Mouse (Mus musculus): ENCODE data around the gene Thoc2. TPM values are rescaled to one million over a fixed set of nuclear protein-coding genes. Genes with fewer than 3 reads are reported as not detected.

Gene Thoc2
- total and polyA plus RNA-seq, 3 experiments: 24.4 to 574 (median 43.0) TPM

Other genes with a start within 250 kb of the Thoc2 start
- 7.8 and 8.0 TPM in 2 replicates for gene Xiap, start 139.0 kb upstream of the Thoc2 start, total RNA-seq (2012; rRNA removed)
- 10 to 100 TPM; 11.8 to 89.2 TPM for gene Xiap, start 139.0 kb upstream of the Thoc2 start, polyA plus RNA-seq (2012; ENCODE audit: insufficient read depth in 1 of 2, insufficient read length in 2 of 2, low read depth in 1 of 2, low replicate concordance in 2 of 2, missing spikeins in 1 of 2)
- 22.9 and 29.3 TPM in 2 replicates for gene Stag2, start 228.6 kb upstream of the Thoc2 start, total RNA-seq (2012; rRNA removed)
- gene Stag2, start 228.6 kb upstream of the Thoc2 start, polyA plus RNA-seq (2012; ENCODE audit: insufficient read depth in 1 of 2, insufficient read length in 2 of 2, low read depth in 1 of 2, low replicate concordance in 2 of 2, missing spikeins in 1 of 2): 10 to 100 TPM in 1 of 2 experiments, not detected in 1; 18.0 TPM

Data from MEL (cell line).